Mouse (Mus musculus) megakaryocyte, embryonic 14.5 days (primary cell): ENCODE measurements around the gene Ccdc22.

Experiments
- FLI1 ChIP-seq: IDR thresholded peaks from 2 replicates; pipeline ENCODE4 v1.6.1; 2012; ENCODE audit warnings: low read length, inconsistent platforms, mixed read lengths
- GATA1 ChIP-seq: IDR thresholded peaks from 3 replicates; pipeline ENCODE4 v1.6.1; 2012; ENCODE audit warnings: mixed read lengths, low read length, inconsistent platforms, borderline replicate concordance

- TF ChIP-seq GATA1 (no peak), FLI1 (no peak)
Observed at GRCm38 (mm10) chrX:7567491-7567890, 37.8 kb downstream of the Ccdc22 start.
